Mouse (Mus musculus) heart, postnatal 0 days (tissue): ENCODE results near the gene Mllt6. TPM values are rescaled to one million over a fixed set of nuclear protein-coding genes. Genes with fewer than 3 reads are reported as not detected.

ENCODE experiments used
- ATAC-seq: fragments of 200-750 bp; cut with Nextera tagmentation; 2 replicates; pipeline ENCODE4 v1.8.0; 2017; ENCODE audit warnings: low read depth, moderate number of reproducible peaks, moderate library complexity; ENCODE audit not compliant: insufficient read depth
- DNase-seq: peaks from one replicate; pipeline ENCODE4 v3.0.0-alpha.2; 2016; ENCODE audit warnings: low spot score
- H3K27ac ChIP-seq: fragments of 300-500 bp; sonication (generic); 2 replicates; pipeline ENCODE4 v1.5.1; 2014; ENCODE audit warnings: low read depth, mild to moderate bottlenecking
- H3K27me3 ChIP-seq: fragments of 300-500 bp; sonication (generic); 2 replicates; pipeline ENCODE4 v1.6.1; 2014; ENCODE audit warnings: low read length, mixed read lengths; ENCODE audit not compliant: control insufficient read depth, insufficient read depth
- H3K36me3 ChIP-seq: fragments of 300-500 bp; sonication (generic); replicated peaks from 2 replicates; pipeline ENCODE4 v1.6.1; 2014; ENCODE audit warnings: low read length, mixed read lengths; ENCODE audit not compliant: control insufficient read depth, insufficient read depth
- H3K4me1 ChIP-seq: fragments of 300-500 bp; sonication (generic); 2 replicates; pipeline ENCODE4 v1.6.1; 2014; ENCODE audit warnings: antibody characterized with exemption; ENCODE audit not compliant: control insufficient read depth, insufficient read depth
- H3K4me2 ChIP-seq: fragments of 300-500 bp; sonication (generic); 2 replicates; pipeline ENCODE4 v1.6.1; 2014; ENCODE audit warnings: low read depth, mild to moderate bottlenecking, low read length, moderate library complexity
- H3K4me3 ChIP-seq: fragments of 300-500 bp; sonication (generic); 2 replicates; pipeline ENCODE4 v1.5.1; 2014; ENCODE audit warnings: low read depth, low read length
- H3K9ac ChIP-seq: fragments of 300-500 bp; sonication (generic); replicated peaks from 2 replicates; pipeline ENCODE4 v1.6.1; 2014; ENCODE audit warnings: low read depth, low read length, mixed read lengths
- H3K9me3 ChIP-seq: fragments of 300-500 bp; sonication (generic); replicated peaks from 2 replicates; pipeline ENCODE4 v1.6.1; 2016; ENCODE audit warnings: low read length; ENCODE audit not compliant: control insufficient read depth
- CTCF ChIP-seq: IDR thresholded peaks from 2 replicates; pipeline ENCODE4 v1.5.1; 2016; ENCODE audit warnings: antibody characterized with exemption, control low read depth, low read depth
- EP300 ChIP-seq: IDR thresholded peaks from 2 replicates; pipeline ENCODE4 v1.6.1; 2016; ENCODE audit warnings: antibody characterized with exemption, low read depth
- WGBS: fragments of 180-500 bp; shearing (Covaris S2); extraction: QIAGEN DNeasy Blood & Tissue Kit; methylation state at CpG from one replicate; pipeline ENCODE4 v1.1.7; 2014; 5-methylcytosine and 5-hydroxymethylcytosine counted together
- polyA plus RNA-seq: library from polyadenylated mRNA; unstranded; fragments of >200 nt; fragmentation: Nextera tagmentation; extraction: Ambion mirVana; gene quantifications from 2 replicates; pipeline ENCODE4 v1.2.1, GENCODE M21; 2015
- total RNA-seq: library from RNA; depleted of rRNA; stranded (reverse); fragments of >200 nt; gene quantifications from 2 replicates; pipeline ENCODE4 v1.2.3, GENCODE M21; 2014; ENCODE audit warnings: low replicate concordance; rRNA removed

The Mllt6 gene
- total RNA-seq (45.2 and 46.1 TPM in 2 replicates), polyA plus RNA-seq (1.6 and 1.7 TPM in 2 replicates)

DNA sequence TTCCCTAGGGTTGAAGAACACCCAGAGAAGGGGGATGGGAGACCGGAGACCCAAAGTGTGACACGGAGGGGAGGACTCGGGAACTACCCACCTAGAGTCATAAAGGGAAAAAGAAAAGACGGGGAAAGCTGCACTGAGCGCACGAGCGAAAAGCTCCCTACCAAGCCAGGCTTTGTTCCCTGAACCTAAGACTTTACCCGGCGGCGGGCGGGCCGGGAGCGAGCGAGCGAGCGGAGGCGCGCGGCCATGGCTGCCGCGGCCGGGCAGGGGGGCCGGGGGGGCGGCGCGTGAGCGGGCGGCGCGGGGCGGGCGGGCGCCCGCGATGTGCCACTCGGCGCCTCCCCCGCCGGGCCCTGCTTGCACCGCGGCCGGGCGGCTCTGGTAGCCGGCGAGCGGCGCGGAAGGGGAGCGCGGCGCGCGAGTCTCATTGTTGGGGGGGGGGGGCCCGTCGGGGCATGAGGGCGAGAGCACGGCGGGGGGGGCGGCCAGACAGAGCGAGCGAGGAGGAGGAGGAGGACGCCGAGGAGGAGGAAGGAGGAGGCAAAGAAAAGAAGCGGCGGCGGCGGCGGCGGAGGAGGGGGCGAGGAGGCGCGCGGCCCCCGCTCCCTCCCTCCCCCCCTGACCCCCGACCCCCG, at the start of gene Mllt6:
Mllt6 (plus strand) TSS at position 522 of the 635 bp plus-strand sequence.
- peak within 1 kb of the TSS; percentile 84 for H3K4me2 ChIP-seq
- H3K9ac ChIP-seq, result peak within 1 kb of the TSS; percentile 89
- peak; percentile 70 for ATAC-seq
- TF ChIP-seq CTCF, result no peak
- TF ChIP-seq EP300, result no peak
- peak within 1 kb of the TSS; percentile 84 for H3K27ac ChIP-seq
- peak; percentile 88 for DNase-seq
- H3K36me3 ChIP-seq, result peaks cover 19% of the 10 kb centered on the region
- H3K4me3 ChIP-seq, result peak within 1 kb of the TSS; percentile 92
- no peaks in the 10 kb centered on the region for H3K27me3 ChIP-seq
- H3K9me3 ChIP-seq, result no peaks in the 10 kb centered on the region
- H3K4me1 ChIP-seq, result peaks cover 23% of the 10 kb centered on the region
- WGBS, result 0% methylated on average over 35 of the region's 76 CpGs

DNA sequence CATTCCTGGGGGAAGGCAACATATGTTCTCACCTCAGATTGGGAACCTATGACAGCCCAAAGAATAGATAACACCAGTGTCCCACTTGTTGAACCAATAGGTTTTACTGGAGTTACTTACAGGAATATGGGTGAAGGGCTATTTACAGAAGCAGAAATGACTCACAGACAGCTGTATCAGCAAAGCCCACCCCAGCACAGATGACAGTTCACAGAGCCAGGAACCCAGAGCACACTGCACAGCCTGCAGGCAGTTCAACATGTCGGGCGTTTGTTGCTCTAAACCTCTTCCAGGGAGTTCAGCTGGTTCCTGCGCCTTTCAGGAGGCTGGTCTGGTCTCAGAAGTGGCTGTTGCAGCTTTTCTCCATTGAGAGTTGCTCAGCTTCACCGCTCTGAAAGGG, 47.9 kb upstream of the Mllt6 start:
- no peak for DNase-seq
- ATAC-seq, result no peak
- 69% methylated on average over 4 of the region's 4 CpGs for WGBS
- Histone ChIP-seq H3K4me3 (no peak overlapping the region), H3K9me3 (no peaks in the 10 kb centered on the region), H3K27ac (no peak overlapping the region), H3K27me3 (peaks cover 27% of the 10 kb centered on the region), H3K4me2 (no peak overlapping the region), H3K4me1 (no peaks in the 10 kb centered on the region), H3K36me3 (no peaks in the 10 kb centered on the region), H3K9ac (no peak overlapping the region)
- TF ChIP-seq EP300, result no peak
- TF ChIP-seq CTCF, result no peak

- TF ChIP-seq EP300 (no peak), CTCF (no peak)
- Histone ChIP-seq H3K4me1 (no peaks in the 10 kb centered on the region), H3K4me2 (no peak overlapping the region), H3K36me3 (no peaks in the 10 kb centered on the region), H3K9me3 (no peaks in the 10 kb centered on the region), H3K9ac (no peak overlapping the region), H3K4me3 (no peak overlapping the region), H3K27ac (no peak overlapping the region), H3K27me3 (peaks cover 30% of the 10 kb centered on the region)
- ATAC-seq (no peak), DNase-seq (no peak)
- WGBS, result 51% methylated on average over 11 of the region's 11 CpGs
These were observed 44.8 kb upstream of the Mllt6 start for GRCm38 (mm10) chr11:97618368-97618767.

- Histone ChIP-seq H3K4me3 (no peak overlapping the region), H3K27me3 (peaks cover 40% of the 10 kb centered on the region), H3K4me2 (no peak overlapping the region), H3K27ac (no peak overlapping the region), H3K9ac (no peak overlapping the region), H3K4me1 (no peaks in the 10 kb centered on the region), H3K9me3 (no peaks in the 10 kb centered on the region), H3K36me3 (no peaks in the 10 kb centered on the region)
- ATAC-seq (peak; percentile 41; the same call in 1 of the 2 replicates), DNase-seq (peak; percentile 39)
- 51% methylated on average over 5 of the region's 5 CpGs for WGBS
- TF ChIP-seq EP300, result no peak
- peak; percentile 49 for TF ChIP-seq CTCF
These were observed 43.8 kb upstream of the Mllt6 start for GRCm38 (mm10) chr11:97619391-97619795.

GRCm38 (mm10) chr11:97622440-97622839, 40.8 kb upstream of the Mllt6 start:
- H3K9me3 ChIP-seq, result no peaks in the 10 kb centered on the region
- H3K4me2 ChIP-seq, result no peak overlapping the region
- no peak overlapping the region for H3K4me3 ChIP-seq
- H3K27ac ChIP-seq, result no peak overlapping the region
- H3K36me3 ChIP-seq, result no peaks in the 10 kb centered on the region
- peak; percentile 74 for DNase-seq
- WGBS, result under 1% methylated on average over 6 of the region's 6 CpGs
- no peak for ATAC-seq
- H3K9ac ChIP-seq, result no peak overlapping the region
- H3K4me1 ChIP-seq, result no peaks in the 10 kb centered on the region
- H3K27me3 ChIP-seq, result peaks cover 59% of the 10 kb centered on the region
- TF ChIP-seq CTCF (peak; percentile 99), EP300 (no peak)

DNA sequence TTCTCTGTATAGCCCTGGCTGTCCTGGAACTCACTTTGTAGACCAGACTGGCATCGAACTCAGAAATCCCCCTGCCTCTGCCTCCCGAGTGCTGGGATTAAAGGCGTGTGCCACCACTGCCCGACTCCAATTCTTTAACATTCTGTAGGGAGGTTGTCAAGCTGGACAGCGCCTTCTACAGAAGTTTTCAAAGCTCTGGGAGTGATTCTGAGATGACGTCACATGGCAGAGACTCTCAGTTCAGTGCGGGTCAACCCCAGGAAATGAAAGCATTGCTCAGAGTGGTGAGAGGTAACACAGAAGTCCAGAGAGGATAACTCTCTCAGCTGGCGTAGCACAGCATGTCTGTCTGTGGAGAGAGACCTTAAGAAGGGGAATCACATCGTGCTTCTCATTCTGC, 40.0 kb upstream of the Mllt6 start:
- no peaks in the 10 kb centered on the region for H3K36me3 ChIP-seq
- ATAC-seq (no peak), DNase-seq (no peak)
- H3K4me1 ChIP-seq, result no peaks in the 10 kb centered on the region
- H3K27ac ChIP-seq, result no peak overlapping the region
- no peak overlapping the region for H3K4me2 ChIP-seq
- TF ChIP-seq CTCF (no peak), EP300 (no peak)
- peaks cover 62% of the 10 kb centered on the region for H3K27me3 ChIP-seq
- no peak overlapping the region for H3K9ac ChIP-seq
- 42% methylated on average over 9 of the region's 9 CpGs for whole genome bisulfite sequencing
- H3K4me3 ChIP-seq, result no peak overlapping the region
- no peaks in the 10 kb centered on the region for H3K9me3 ChIP-seq
